Comparison of ENCODE assay signal across 10 mouse cellular contexts in genomic region chr11:76429556-76429955, GRCm38 (mm10). TPM values are rescaled to one million over a fixed set of nuclear protein-coding genes. Genes with fewer than 3 reads are reported as not detected.
A peak's percentile ranks its signal among the peaks of the same experiment; 100 is the strongest.
DNase-seq lines count a peak whose midpoint lies in the region; ATAC-seq lines count a peak whose summit lies in the region.
"Had no signal": no experiment of that assay in that cellular context is flagged by ENCODE, and none has a peak within 500 bp of the region (broad histone marks: within the 10 kb centered on the region; RNA-seq: fewer than 3 reads in every experiment).

No protein-coding gene starts in this region.

- 60% methylated on average over 7 of the region's 7 CpGs for WGBS in forebrain, embryonic 14.5 days
- WGBS in forebrain, embryonic 12.5 days, result 58% methylated on average over 7 of the region's 7 CpGs
- 43% methylated on average over 7 of the region's 7 CpGs for WGBS in limb, embryonic 10.5 days
- WGBS in stomach, embryonic 14.5 days, result 56% methylated on average over 7 of the region's 7 CpGs

- no peak overlapping the region for H3K9ac ChIP-seq in forebrain, embryonic 14.5 days (ENCODE audit: low read length)
- H3K9ac ChIP-seq in forebrain, embryonic 12.5 days, result no peak overlapping the region
- H3K9ac ChIP-seq in stomach, embryonic 14.5 days (replicated peaks; ENCODE audit: low read depth, low read length), result no peak overlapping the region
- H3K9ac ChIP-seq: stomach, embryonic 15.5 days had no signal

- intact Hi-C loops in left cerebral cortex, postnatal 4 days (cut with DNase I), result no loop called here

- H3K27ac ChIP-seq in forebrain, embryonic 14.5 days (ENCODE audit: low read depth, low read length), result peak overlapping the region; percentile 21; the same call in 1 of the 2 replicates
- no peak overlapping the region; the same call in 1 of the 2 replicates for H3K27ac ChIP-seq in forebrain, embryonic 12.5 days
- H3K27ac ChIP-seq in limb, embryonic 10.5 days, result peak overlapping the region; percentile 93
- 0 out of 2 replicates have a peak overlapping the region, but pooled peaks have one; percentile 52 for H3K27ac ChIP-seq in stomach, embryonic 14.5 days (ENCODE audit: low read length)
- H3K27ac ChIP-seq: stomach, embryonic 15.5 days had no signal

- H3K36me3 ChIP-seq in forebrain, embryonic 14.5 days (ENCODE audit: control insufficient read depth, insufficient read depth, low read length), result peaks cover 30% of the 10 kb centered on the region
- peaks cover 30% of the 10 kb centered on the region; the same call in 1 of the 2 replicates for H3K36me3 ChIP-seq in forebrain, embryonic 12.5 days (replicated peaks)
- H3K36me3 ChIP-seq in limb, embryonic 10.5 days, result peaks cover 39% of the 10 kb centered on the region
- peaks cover 14% of the 10 kb centered on the region for H3K36me3 ChIP-seq in stomach, embryonic 14.5 days (ENCODE audit: control insufficient read depth, insufficient read depth, low read length)

- H3K27me3 ChIP-seq in forebrain, embryonic 14.5 days (replicated peaks; ENCODE audit: control insufficient read depth, insufficient read depth, low read length), result no peaks in the 10 kb centered on the region
- no peaks in the 10 kb centered on the region for H3K27me3 ChIP-seq in forebrain, embryonic 12.5 days
- H3K27me3 ChIP-seq in limb, embryonic 10.5 days (ENCODE audit: low read depth, poor library complexity, severe bottlenecking), result no peaks in the 10 kb centered on the region
- no peaks in the 10 kb centered on the region for H3K27me3 ChIP-seq in stomach, embryonic 14.5 days (ENCODE audit: control insufficient read depth, insufficient read depth, low read length)
- H3K27me3 ChIP-seq: stomach, embryonic 15.5 days had no signal

- ATAC-seq in forebrain, embryonic 14.5 days, result no peak
- no peak for ATAC-seq in forebrain, embryonic 12.5 days (ENCODE audit: low FRiP score)
- no peak for ATAC-seq in stomach, embryonic 14.5 days (ENCODE audit: insufficient number of reproducible peaks, insufficient read depth, low FRiP score, low read depth)

- H3K9me3 ChIP-seq in forebrain, embryonic 14.5 days (replicated peaks; ENCODE audit: control insufficient read depth, low read length), result no peaks in the 10 kb centered on the region
- no peaks in the 10 kb centered on the region for H3K9me3 ChIP-seq in forebrain, embryonic 12.5 days
- no peaks in the 10 kb centered on the region for H3K9me3 ChIP-seq in limb, embryonic 10.5 days (replicated peaks)
- H3K9me3 ChIP-seq in stomach, embryonic 14.5 days (ENCODE audit: control insufficient read depth, low read depth, low read length), result no peaks in the 10 kb centered on the region
- H3K9me3 ChIP-seq: stomach, embryonic 15.5 days had no signal

- H3K4me3 ChIP-seq in forebrain, embryonic 14.5 days (ENCODE audit: low read depth, low read length), result no peak overlapping the region
- no peak overlapping the region for H3K4me3 ChIP-seq in forebrain, embryonic 12.5 days (replicated peaks)
- H3K4me3 ChIP-seq in limb, embryonic 10.5 days, result peak overlapping the region; percentile 32
- H3K4me3 ChIP-seq in stomach, embryonic 14.5 days (ENCODE audit: low read depth, low read length), result no peak overlapping the region
- H3K4me3 ChIP-seq: stomach, embryonic 15.5 days had no signal

- H3K4me1 ChIP-seq in forebrain, embryonic 14.5 days (ENCODE audit: control insufficient read depth, insufficient read depth, low read length), result peaks cover 2% of the 10 kb centered on the region; the same call in 1 of the 2 replicates
- H3K4me1 ChIP-seq in forebrain, embryonic 12.5 days, result peaks cover 10% of the 10 kb centered on the region
- H3K4me1 ChIP-seq in limb, embryonic 10.5 days, result peaks cover 57% of the 10 kb centered on the region
- peaks cover 24% of the 10 kb centered on the region for H3K4me1 ChIP-seq in stomach, embryonic 14.5 days (ENCODE audit: control insufficient read depth, insufficient read depth, low read length)

- no peak overlapping the region for H3K4me2 ChIP-seq in forebrain, embryonic 14.5 days (ENCODE audit: low read length)
- H3K4me2 ChIP-seq in forebrain, embryonic 12.5 days, result no peak overlapping the region
- H3K4me2 ChIP-seq in stomach, embryonic 14.5 days (replicated peaks; ENCODE audit: low read depth, low read length), result no peak overlapping the region
- H3K4me2 ChIP-seq: stomach, embryonic 15.5 days had no signal

- no peak for DNase-seq in forebrain, embryonic 14.5 days (ENCODE audit: low spot score)
- DNase-seq in left cerebral cortex, postnatal 4 days, result peak; percentile 50
- DNase-seq in left cerebral cortex, adult 8-10 months (ENCODE audit: low spot score in 2 of 2), result no peak
- DNase-seq in limb, embryonic 10.5 days (ENCODE audit: low spot score), result no peak
- no peak for DNase-seq in urinary bladder, adult 2 months (ENCODE audit: low spot score)
- DNase-seq in embryo, embryonic 10.5 days (ENCODE audit: low spot score), result no peak
- DNase-seq: cerebellum, adult 9-11 months had no signal

RNA-seq across cellular contexts. Expression of gene Timm22, which starts 22.8 kb away (rescaled TPM):
- 125 TPM in 2 replicates for polyA plus RNA-seq in forebrain, embryonic 14.5 days (2014; fragmentation: Nextera tagmentation; extraction: Ambion mirVana)
- polyA plus RNA-seq in forebrain, embryonic 12.5 days (2016; fragmentation: Nextera tagmentation; extraction: Ambion mirVana), result 103 and 109 TPM in 2 replicates
- total RNA-seq in left cerebral cortex, postnatal 4 days (2021), result 10 to 100 TPM; 34.1 to 38.0 TPM
- total RNA-seq in left cerebral cortex, adult 8-10 months (2022), result 10 to 100 TPM; 28.9 to 39.8 (median 30.8) TPM
- 144 and 147 TPM in 2 replicates for polyA plus RNA-seq in limb, embryonic 10.5 days (2016; fragmentation: Nextera tagmentation; extraction: Ambion mirVana)
- 115 and 117 TPM in 2 replicates for polyA plus RNA-seq in stomach, embryonic 14.5 days (2014; fragmentation: Nextera tagmentation; extraction: Ambion mirVana)
- polyA plus RNA-seq in urinary bladder, adult 2 months (2012; rRNA removed), result 19.6 and 21.5 TPM in 2 replicates

RNA-seq across cellular contexts. Expression of gene Nxn, which starts 30.6 kb away (rescaled TPM):
- polyA plus RNA-seq in forebrain, embryonic 14.5 days (2014; fragmentation: Nextera tagmentation; extraction: Ambion mirVana), result 19.3 and 21.2 TPM in 2 replicates
- polyA plus RNA-seq in forebrain, embryonic 12.5 days (2016; fragmentation: Nextera tagmentation; extraction: Ambion mirVana), result 48.4 and 58.6 TPM in 2 replicates
- total RNA-seq in left cerebral cortex, postnatal 4 days (2021), result 10 to 100 TPM; 12.4 to 15.7 TPM
- total RNA-seq in left cerebral cortex, adult 8-10 months (2022), result 10 to 100 TPM in 3 of 4 experiments, 1 to 10 TPM in 1; 9.5 to 12.5 (median 10.9) TPM
- polyA plus RNA-seq in limb, embryonic 10.5 days (2016; fragmentation: Nextera tagmentation; extraction: Ambion mirVana), result 53.3 and 55.7 TPM in 2 replicates
- 50.4 and 50.5 TPM in 2 replicates for polyA plus RNA-seq in stomach, embryonic 14.5 days (2014; fragmentation: Nextera tagmentation; extraction: Ambion mirVana)
- 59.5 and 71.7 TPM in 2 replicates for polyA plus RNA-seq in urinary bladder, adult 2 months (2012; rRNA removed)
